Mouse (Mus musculus) hindbrain, embryonic 15.5 days (tissue): Measurements from ENCODE around the gene Slc39a5. TPM values are rescaled to one million over a fixed set of nuclear protein-coding genes. Genes with fewer than 3 reads are reported as not detected.

Experiments
- ATAC-seq: fragments of 200-750 bp; cut with Nextera tagmentation; 2 replicates; pipeline ENCODE4 v1.8.0; 2017; ENCODE audit warnings: low read depth, moderate number of reproducible peaks, moderate TSS enrichment; ENCODE audit not compliant: low FRiP score
- H3K27ac ChIP-seq: fragments of 300-500 bp; sonication (generic); replicated peaks from 2 replicates; pipeline ENCODE4 v1.5.1; 2015; ENCODE audit warnings: mild to moderate bottlenecking, inconsistent platforms
- H3K27me3 ChIP-seq: fragments of 300-500 bp; sonication (generic); 2 replicates; pipeline ENCODE4 v1.6.1; 2015; ENCODE audit warnings: control low read depth, inconsistent platforms
- H3K36me3 ChIP-seq: fragments of 300-500 bp; sonication (generic); 2 replicates; pipeline ENCODE4 v1.6.1; 2015; ENCODE audit warnings: control low read depth, inconsistent platforms
- H3K4me1 ChIP-seq: fragments of 300-500 bp; sonication (generic); replicated peaks from 2 replicates; pipeline ENCODE4 v1.6.1; 2015; ENCODE audit warnings: control low read depth, inconsistent platforms
- H3K4me2 ChIP-seq: fragments of 300-500 bp; sonication (generic); 2 replicates; pipeline ENCODE4 v1.6.1; 2015; ENCODE audit warnings: moderate library complexity, mild to moderate bottlenecking, inconsistent platforms
- H3K4me3 ChIP-seq: fragments of 300-500 bp; sonication (generic); 2 replicates; pipeline ENCODE4 v1.5.1; 2015; ENCODE audit warnings: mild to moderate bottlenecking, inconsistent platforms
- H3K9ac ChIP-seq: fragments of 300-500 bp; sonication (generic); 2 replicates; pipeline ENCODE4 v1.6.1; 2015; ENCODE audit warnings: inconsistent platforms
- H3K9me3 ChIP-seq: fragments of 300-500 bp; sonication (generic); 2 replicates; pipeline ENCODE4 v1.6.1; 2016; ENCODE audit warnings: control low read depth, inconsistent platforms
- WGBS: fragments of 180-500 bp; shearing (Covaris S2); methylation state at CpG from one replicate; pipeline ENCODE4 v1.1.7; 2015; 5-methylcytosine and 5-hydroxymethylcytosine counted together
- polyA plus RNA-seq: library from polyadenylated mRNA; unstranded; fragments of >200 nt; fragmentation: Nextera tagmentation; extraction: Ambion mirVana; gene quantifications from 2 replicates; pipeline ENCODE4 v1.2.1, GENCODE M21; 2015

Slc39a5 gene
- polyA plus RNA-seq, 1 experiment from 2014 or later: 0.83 TPM

DNA sequence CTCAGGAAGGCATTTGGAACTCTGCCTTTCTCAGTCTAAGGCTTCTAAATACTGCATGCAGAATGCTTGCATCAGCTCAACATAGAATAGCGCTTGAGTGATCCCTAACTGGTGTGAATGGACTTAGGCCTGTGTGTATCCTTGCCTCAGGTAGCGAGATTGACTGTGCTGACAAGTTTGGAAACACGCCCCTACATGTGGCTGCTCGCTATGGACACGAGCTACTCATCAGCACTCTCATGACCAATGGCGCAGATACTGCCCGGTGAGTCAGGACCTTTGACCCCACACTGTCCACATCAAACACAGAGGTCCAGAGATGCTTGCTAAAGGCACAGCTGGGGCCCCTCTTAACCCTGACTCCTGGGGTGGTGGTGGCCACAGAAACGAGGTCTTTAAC lies 18.5 kb downstream of the Slc39a5 start:
- ATAC-seq: no peak
- H3K4me2 ChIP-seq: no peak overlapping the region

DNA sequence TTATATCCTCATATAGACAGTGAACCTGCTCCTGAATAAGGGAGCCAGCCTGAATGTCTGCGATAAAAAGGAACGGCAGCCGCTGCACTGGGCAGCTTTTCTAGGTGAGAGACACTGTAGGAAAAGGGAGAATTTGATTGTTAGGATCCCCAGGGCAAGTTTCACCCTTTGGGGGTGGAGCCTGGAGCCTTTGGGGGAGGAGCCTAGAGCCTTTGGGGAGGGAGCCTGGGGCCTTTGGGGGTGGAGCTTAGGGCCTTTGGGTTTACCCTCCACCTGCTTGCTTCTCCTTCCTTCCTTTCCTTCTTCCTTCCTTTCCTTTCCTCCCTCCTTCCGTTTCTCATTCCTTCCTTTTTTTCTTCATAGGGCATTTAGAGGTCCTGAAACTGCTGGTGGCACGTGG lies 20.5 kb downstream of the Slc39a5 start:
- Histone ChIP-seq H3K36me3 (peaks cover 65% of the 10 kb centered on the region), H3K27me3 (no peaks in the 10 kb centered on the region), H3K4me1 (peaks cover 28% of the 10 kb centered on the region), H3K9ac (no peak overlapping the region), H3K4me2 (no peak overlapping the region), H3K4me3 (no peak overlapping the region), H3K27ac (no peak overlapping the region), H3K9me3 (no peaks in the 10 kb centered on the region)
- ATAC-seq: no peak
- WGBS: 89% methylated on average over 5 of the region's 5 CpGs

More for the DNA sequence above, 18.5 kb downstream of the Slc39a5 start:
- Histone ChIP-seq H3K4me1 (peaks cover 19% of the 10 kb centered on the region), H3K36me3 (peaks cover 85% of the 10 kb centered on the region), H3K27me3 (no peaks in the 10 kb centered on the region), H3K9ac (no peak overlapping the region), H3K4me3 (no peak overlapping the region), H3K9me3 (no peaks in the 10 kb centered on the region), H3K27ac (no peak overlapping the region)
- 88% methylated on average over 8 of the region's 8 CpGs for WGBS

DNA sequence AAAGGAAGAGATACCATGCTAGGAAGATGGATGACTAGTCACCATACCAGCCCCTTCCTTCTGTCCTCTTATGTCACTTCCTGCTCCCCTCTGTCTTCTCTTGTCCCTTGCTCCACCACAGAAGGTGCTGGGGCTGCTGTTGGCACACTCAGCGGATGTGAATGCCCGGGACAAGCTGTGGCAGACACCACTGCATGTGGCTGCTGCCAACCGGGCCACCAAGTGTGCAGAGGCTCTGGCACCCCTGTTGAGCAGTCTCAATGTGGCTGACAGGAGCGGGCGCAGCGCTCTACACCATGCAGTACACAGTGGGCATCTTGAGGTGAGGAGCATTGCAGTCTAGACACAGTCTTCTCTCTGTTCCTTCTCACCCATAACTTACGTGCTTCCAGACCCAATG lies 21.8 kb downstream of the Slc39a5 start:
- Histone ChIP-seq H3K27me3 (no peaks in the 10 kb centered on the region), H3K27ac (no peak overlapping the region), H3K4me2 (no peak overlapping the region), H3K9ac (no peak overlapping the region), H3K9me3 (no peaks in the 10 kb centered on the region), H3K4me1 (peaks cover 28% of the 10 kb centered on the region), H3K4me3 (no peak overlapping the region), H3K36me3 (peaks cover 52% of the 10 kb centered on the region)
- 90% methylated on average over 7 of the region's 7 CpGs for WGBS
- ATAC-seq: no peak

DNA sequence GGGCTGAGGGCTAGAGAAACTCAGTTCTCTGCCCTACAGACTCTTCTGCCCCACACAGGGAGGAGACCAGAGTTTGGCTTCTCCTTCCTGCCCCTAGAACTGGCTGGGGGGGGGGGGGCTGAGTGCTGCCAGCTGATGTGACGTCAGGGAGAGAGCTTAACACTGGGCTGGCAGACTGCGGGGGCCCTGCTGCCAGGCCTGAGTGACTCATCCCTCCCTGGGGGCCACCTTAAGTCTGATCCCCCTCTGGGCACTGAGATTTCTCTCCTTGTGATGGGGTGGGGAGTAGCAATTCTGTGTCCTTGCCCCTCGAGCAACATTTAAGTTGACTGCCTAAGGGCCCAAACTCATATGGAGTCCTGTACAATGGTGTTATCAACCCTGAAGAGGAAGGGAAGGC lies 22.6 kb downstream of the Slc39a5 start:
- Histone ChIP-seq H3K9ac (no peak overlapping the region; the same call in none of the 2 replicates), H3K4me3 (peak overlapping the region; percentile 82), H3K36me3 (peaks cover 44% of the 10 kb centered on the region), H3K4me1 (peaks cover 28% of the 10 kb centered on the region), H3K9me3 (no peaks in the 10 kb centered on the region), H3K27me3 (no peaks in the 10 kb centered on the region), H3K4me2 (peak overlapping the region; percentile 70), H3K27ac (peak overlapping the region; percentile 98)
- 52% methylated on average over 3 of the region's 3 CpGs for WGBS
- no peak for ATAC-seq

DNA sequence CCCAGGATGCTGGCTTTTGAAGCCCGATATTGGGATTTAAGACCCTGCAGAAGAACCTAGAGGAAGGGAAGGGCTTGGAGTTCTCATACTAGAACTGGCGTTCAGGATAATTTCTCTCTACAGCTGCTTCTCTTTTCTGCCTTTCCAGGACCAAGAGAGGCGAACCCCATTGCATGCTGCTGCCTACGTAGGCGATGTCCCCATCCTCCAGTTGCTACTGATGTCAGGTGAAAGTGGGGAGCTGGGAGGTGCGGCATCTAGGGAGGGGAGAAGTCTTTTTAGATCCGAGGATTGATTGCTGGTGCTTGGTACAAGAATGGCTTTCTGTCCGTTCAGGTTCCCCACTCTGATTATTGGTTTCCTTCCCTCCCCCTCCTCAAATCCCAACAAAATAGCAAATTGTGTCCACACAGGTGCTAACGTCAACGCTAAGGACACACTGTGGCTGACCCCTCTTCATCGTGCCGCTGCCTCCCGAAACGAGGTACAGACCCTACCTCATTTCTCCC lies 23.0 kb downstream of the Slc39a5 start:
- H3K36me3 ChIP-seq: peaks cover 40% of the 10 kb centered on the region
- ATAC-seq: no peak
- H3K4me2 ChIP-seq: peak overlapping the region; percentile 70
- peak overlapping the region; percentile 98 for H3K27ac ChIP-seq
- peak overlapping the region; percentile 82 for H3K4me3 ChIP-seq
- peak overlapping the region; percentile 99 for H3K9ac ChIP-seq
- H3K4me1 ChIP-seq: peaks cover 28% of the 10 kb centered on the region
- WGBS: 52% methylated on average over 14 of the region's 14 CpGs
- H3K27me3 ChIP-seq: no peaks in the 10 kb centered on the region
- no peaks in the 10 kb centered on the region for H3K9me3 ChIP-seq

DNA sequence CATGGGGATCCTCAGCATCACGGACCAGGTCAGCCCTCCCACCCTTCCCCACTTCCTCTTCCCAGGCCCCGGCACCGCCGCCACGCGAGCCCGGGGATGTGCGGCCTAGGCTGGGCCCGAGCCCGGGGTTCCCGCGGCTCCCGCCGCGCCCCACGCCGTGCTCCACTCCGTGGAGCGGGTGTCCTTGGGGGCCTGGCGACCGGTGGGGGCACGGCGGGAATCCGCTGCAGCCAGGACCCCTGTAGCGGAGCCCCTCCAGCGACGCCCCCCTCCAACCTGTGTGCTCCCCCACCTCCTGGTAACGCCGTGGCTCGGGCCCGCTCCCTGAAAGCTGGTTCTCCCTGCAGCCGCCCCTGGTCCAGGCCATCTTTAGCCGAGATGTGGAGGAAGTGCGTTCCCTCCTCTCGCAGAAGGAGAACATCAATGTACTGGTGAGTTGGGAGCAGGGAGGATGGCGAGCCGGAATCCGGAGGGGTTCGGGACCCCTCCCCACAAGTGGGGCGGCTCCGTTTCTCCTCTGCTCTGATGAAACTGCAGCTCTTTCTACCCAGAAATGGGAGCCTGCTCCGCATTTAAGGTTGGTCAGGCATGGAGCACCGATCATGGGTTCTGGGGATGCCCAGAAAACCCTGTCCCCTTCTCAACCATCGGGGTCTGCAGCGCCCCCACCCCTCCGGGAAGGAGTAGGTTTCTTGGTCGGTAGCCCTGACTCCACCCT lies 23.6 kb downstream of the Slc39a5 start:
- peak overlapping the region; percentile 99 for H3K9ac ChIP-seq

DNA sequence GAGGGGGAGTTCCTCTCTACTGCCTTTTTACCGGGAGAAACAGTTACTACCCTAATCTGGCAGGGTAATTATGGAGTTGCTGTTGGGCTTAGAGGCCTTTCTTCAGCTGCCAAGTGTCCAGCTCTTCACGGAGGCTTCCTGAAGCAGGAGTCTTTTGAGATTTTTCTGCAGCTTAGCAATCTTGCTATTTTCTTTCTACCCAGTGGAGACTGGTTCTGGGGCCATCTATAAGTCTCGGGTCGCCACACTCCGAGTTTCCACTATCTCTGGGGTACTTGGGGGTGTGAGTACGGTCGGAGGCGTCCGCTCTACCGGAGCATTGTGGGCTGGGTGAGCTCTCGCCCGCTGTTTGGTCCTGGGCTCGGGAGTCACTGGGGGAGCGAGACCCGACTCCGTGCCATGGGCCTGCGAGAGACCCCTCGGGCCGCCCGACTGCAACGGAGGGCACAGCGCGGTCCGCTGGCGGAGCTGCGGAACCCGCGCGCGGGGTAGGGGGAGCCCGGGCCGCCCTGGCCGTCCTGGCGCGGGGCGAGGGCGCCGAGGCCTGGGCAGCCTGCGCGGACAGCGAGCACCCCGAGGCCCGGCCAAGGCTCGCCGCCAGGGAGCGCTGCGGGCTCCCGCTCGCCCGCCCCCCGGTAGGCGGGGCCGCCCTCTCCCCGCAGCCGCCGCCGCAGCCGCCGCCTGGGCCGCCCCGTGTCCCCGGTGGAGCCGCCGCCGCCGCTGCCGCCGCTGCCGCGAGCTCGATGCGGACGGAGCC lies 24.4 kb downstream of the Slc39a5 start, which contains the start of gene Ankrd52:
TSS of gene Ankrd52 (plus strand) at position 661 of the 757 bp plus-strand sequence.
- Histone ChIP-seq H3K27ac (peak within 1 kb of the TSS; percentile 98), H3K27me3 (no peaks in the 10 kb centered on the region), H3K9ac (peak within 1 kb of the TSS; percentile 99), H3K9me3 (no peaks in the 10 kb centered on the region), H3K4me2 (peak within 1 kb of the TSS; percentile 70), H3K4me3 (peak within 1 kb of the TSS; percentile 82), H3K4me1 (peaks cover 28% of the 10 kb centered on the region), H3K36me3 (peaks cover 26% of the 10 kb centered on the region)
- peak; percentile 90 for ATAC-seq
- WGBS: under 1% methylated on average over 51 of the region's 73 CpGs

More for the DNA sequence above, 23.6 kb downstream of the Slc39a5 start:
- H3K4me3 ChIP-seq: peak overlapping the region; percentile 82
- ATAC-seq: peak; percentile 75
- H3K27ac ChIP-seq: peak overlapping the region; percentile 98
- peak overlapping the region; percentile 70 for H3K4me2 ChIP-seq
- H3K27me3 ChIP-seq: no peaks in the 10 kb centered on the region
- H3K36me3 ChIP-seq: peaks cover 34% of the 10 kb centered on the region
- under 1% methylated on average over 39 of the region's 47 CpGs for WGBS
- H3K9me3 ChIP-seq: no peaks in the 10 kb centered on the region
- peaks cover 28% of the 10 kb centered on the region for H3K4me1 ChIP-seq

DNA sequence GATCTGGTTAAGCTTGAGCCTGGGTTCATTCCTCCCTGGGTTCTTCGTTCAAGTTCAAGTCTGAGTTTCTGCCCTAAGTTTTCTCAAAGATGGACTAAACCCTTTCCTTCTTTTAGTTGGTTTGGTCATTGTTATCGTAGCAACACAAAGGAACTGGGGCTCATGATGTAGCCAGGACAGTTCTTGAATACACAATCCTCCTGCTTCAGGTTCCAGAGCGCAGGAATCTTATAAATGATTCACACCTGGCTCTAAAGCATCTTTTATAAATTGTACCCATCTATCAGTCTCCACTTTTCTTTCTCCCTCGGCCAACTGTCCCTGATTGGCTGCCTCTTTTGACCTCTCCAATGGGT lies 25.0 kb downstream of the Slc39a5 start:
- no peak for ATAC-seq
- peak overlapping the region; percentile 99 for H3K9ac ChIP-seq
- no peaks in the 10 kb centered on the region for H3K27me3 ChIP-seq
- H3K4me2 ChIP-seq: peak overlapping the region; percentile 70
- 46% methylated on average over 4 of the region's 4 CpGs for WGBS
- peak overlapping the region; percentile 82 for H3K4me3 ChIP-seq
- H3K36me3 ChIP-seq: peaks cover 22% of the 10 kb centered on the region
- peaks cover 28% of the 10 kb centered on the region for H3K4me1 ChIP-seq
- H3K27ac ChIP-seq: peak overlapping the region; percentile 98
- H3K9me3 ChIP-seq: no peaks in the 10 kb centered on the region

DNA sequence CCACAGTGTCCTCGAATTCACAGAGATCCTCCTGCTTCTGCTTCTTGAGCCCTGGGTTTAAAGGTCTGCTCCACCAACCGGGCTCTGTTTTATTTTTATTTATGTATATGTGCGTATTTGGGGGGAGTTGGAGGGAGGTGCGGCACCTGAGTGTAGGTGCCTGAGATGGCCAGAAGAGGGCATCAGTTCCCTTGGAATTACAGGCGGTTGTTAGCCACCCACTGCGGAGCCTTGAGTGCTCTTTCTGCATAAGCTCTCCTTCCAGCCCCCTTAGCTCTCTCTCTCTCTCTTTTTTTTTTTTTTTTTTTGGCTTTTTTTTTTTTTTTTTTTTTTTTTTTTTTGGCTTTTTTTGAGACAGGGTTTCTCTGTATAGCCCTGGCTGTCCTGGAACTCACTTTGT lies 26.6 kb downstream of the Slc39a5 start:
- Histone ChIP-seq H3K27ac (no peak overlapping the region), H3K27me3 (no peaks in the 10 kb centered on the region), H3K4me3 (no peak overlapping the region), H3K4me1 (peaks cover 29% of the 10 kb centered on the region), H3K36me3 (peaks cover 7% of the 10 kb centered on the region), H3K9me3 (no peaks in the 10 kb centered on the region), H3K4me2 (no peak overlapping the region), H3K9ac (no peak overlapping the region)
- ATAC-seq: no peak
- WGBS: 85% methylated on average over 6 of the region's 6 CpGs

DNA sequence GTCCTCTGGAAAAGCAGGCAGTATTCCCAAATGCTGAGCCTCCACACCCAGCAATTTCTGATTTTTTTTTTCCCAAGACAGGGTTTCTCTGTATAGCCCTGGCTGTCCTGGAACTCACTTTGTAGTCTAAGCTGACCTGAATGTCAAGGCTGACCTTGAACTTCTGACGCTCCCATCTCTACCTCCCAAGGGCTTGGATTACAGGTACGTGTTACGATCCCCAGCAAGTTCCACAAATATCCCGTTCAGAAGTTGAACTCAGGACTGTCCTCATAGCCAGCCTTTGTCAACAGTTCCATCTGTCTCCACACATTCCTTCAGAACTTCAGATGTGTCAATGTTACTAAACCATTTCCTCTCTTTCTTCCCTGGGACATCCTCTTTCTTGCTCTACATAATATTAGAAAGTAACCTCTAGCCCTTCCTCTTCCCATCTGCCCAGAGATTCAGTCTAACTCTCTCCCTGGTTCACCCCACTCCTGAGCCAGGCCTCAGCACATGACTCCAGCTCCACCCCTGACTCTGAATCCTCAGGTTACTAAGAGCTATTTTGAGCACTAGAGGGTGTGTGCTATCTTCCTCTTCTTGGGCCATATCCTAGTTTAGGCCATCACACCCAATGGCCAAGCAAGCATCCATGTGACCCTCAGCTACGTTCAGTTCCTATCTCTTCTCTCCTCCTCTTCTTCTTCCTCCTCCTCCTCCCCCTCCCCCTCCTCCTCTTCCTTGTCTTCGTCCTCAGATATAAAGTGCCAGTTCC lies 27.9 kb downstream of the Slc39a5 start:
- 86% methylated on average over 6 of the region's 6 CpGs for WGBS
- no peak overlapping the region for H3K4me3 ChIP-seq
- H3K27me3 ChIP-seq: no peaks in the 10 kb centered on the region
- H3K9ac ChIP-seq: no peak overlapping the region
- H3K9me3 ChIP-seq: no peaks in the 10 kb centered on the region
- H3K36me3 ChIP-seq: no peaks in the 10 kb centered on the region
- H3K27ac ChIP-seq: no peak overlapping the region
- ATAC-seq: no peak
- peaks cover 19% of the 10 kb centered on the region for H3K4me1 ChIP-seq
- H3K4me2 ChIP-seq: no peak overlapping the region

DNA sequence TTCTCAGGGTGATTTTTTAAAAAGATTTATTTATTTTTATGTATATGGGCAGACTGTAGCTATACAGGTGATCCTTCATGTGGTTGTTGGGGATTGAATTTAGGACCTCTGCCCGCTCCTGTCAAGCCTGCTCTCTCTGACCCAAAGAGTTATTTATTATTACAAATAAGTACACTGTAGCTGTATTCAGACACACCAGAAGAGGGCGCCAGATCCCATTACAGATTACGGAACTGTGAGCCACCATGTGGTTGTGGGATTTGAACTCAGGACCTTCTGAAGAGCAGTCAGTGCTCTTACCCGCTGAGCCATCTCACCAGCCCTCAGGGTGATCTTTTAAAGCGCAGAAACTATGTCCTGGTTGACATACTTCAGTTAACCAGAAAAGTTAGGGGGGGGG lies 28.9 kb downstream of the Slc39a5 start:
- Histone ChIP-seq H3K4me2 (no peak overlapping the region), H3K4me1 (peaks cover 25% of the 10 kb centered on the region), H3K9ac (no peak overlapping the region), H3K4me3 (no peak overlapping the region), H3K36me3 (no peaks in the 10 kb centered on the region), H3K27me3 (no peaks in the 10 kb centered on the region), H3K9me3 (no peaks in the 10 kb centered on the region), H3K27ac (no peak overlapping the region)
- WGBS: 80% methylated on average over 5 of the region's 5 CpGs
- ATAC-seq: no peak
